Mouse (Mus musculus) neural tube, embryonic 12.5 days (tissue): Measurements from ENCODE around the gene Gstp2. TPM values are rescaled to one million over a fixed set of nuclear protein-coding genes. Genes with fewer than 3 reads are reported as not detected.

ENCODE experiments used
- ATAC-seq: fragments of 200-750 bp; cut with Nextera tagmentation; 2 replicates; pipeline ENCODE4 v1.8.0; 2017; ENCODE audit warnings: low read depth, mild to moderate bottlenecking, moderate TSS enrichment, moderate library complexity; ENCODE audit not compliant: low FRiP score
- H3K27ac ChIP-seq: fragments of 300-500 bp; sonication (generic); 2 replicates; pipeline ENCODE4 v1.5.1; 2016
- H3K27me3 ChIP-seq: fragments of 300-500 bp; sonication (generic); replicated peaks from 2 replicates; pipeline ENCODE4 v1.6.1; 2016; ENCODE audit warnings: mild to moderate bottlenecking
- H3K36me3 ChIP-seq: fragments of 300-500 bp; sonication (generic); 2 replicates; pipeline ENCODE4 v1.6.1; 2016; ENCODE audit warnings: mild to moderate bottlenecking
- H3K4me1 ChIP-seq: fragments of 300-500 bp; sonication (generic); 2 replicates; pipeline ENCODE4 v1.6.1; 2016
- H3K4me2 ChIP-seq: fragments of 300-500 bp; sonication (generic); replicated peaks from 2 replicates; pipeline ENCODE4 v1.6.1; 2016; ENCODE audit warnings: mild to moderate bottlenecking
- H3K4me3 ChIP-seq: fragments of 300-500 bp; sonication (generic); 2 replicates; pipeline ENCODE4 v1.5.1; 2016
- H3K9ac ChIP-seq: fragments of 300-500 bp; sonication (generic); 2 replicates; pipeline ENCODE4 v1.6.1; 2016; ENCODE audit warnings: mild to moderate bottlenecking
- H3K9me3 ChIP-seq: fragments of 300-500 bp; sonication (generic); 2 replicates; pipeline ENCODE4 v1.6.1; 2016; ENCODE audit warnings: mild to moderate bottlenecking
- WGBS: fragments of 180-500 bp; shearing (Covaris S2); methylation state at CpG from one replicate; pipeline ENCODE4 v1.1.7; 2016; 5-methylcytosine and 5-hydroxymethylcytosine counted together
- polyA plus RNA-seq: library from polyadenylated mRNA; unstranded; fragments of >200 nt; fragmentation: Nextera tagmentation; extraction: Ambion mirVana; gene quantifications from 2 replicates; pipeline ENCODE4 v1.2.1, GENCODE M21; 2016

Gene Gstp2
- polyA plus RNA-seq, 1 experiment from 2014 or later, result 1.8 TPM

GRCm38 (mm10) chr19:4015635-4016034, 30.2 kb downstream of the Gstp2 start:
- H3K4me3 ChIP-seq, result no peak overlapping the region
- H3K4me1 ChIP-seq, result peaks cover 6% of the 10 kb centered on the region
- H3K36me3 ChIP-seq, result no peaks in the 10 kb centered on the region
- 70% methylated on average over 5 of the region's 5 CpGs for WGBS
- H3K4me2 ChIP-seq, result no peak overlapping the region
- no peak for ATAC-seq
- no peaks in the 10 kb centered on the region for H3K9me3 ChIP-seq
- no peak overlapping the region for H3K9ac ChIP-seq
- H3K27ac ChIP-seq, result no peak overlapping the region
- 0 out of 2 replicates have a peak, but pooled peaks cover 3% of the 10 kb centered on the region for H3K27me3 ChIP-seq

GRCm38 (mm10) chr19:4014802-4015201, 31.0 kb downstream of the Gstp2 start:
- peaks cover 7% of the 10 kb centered on the region; the same call in 1 of the 2 replicates for H3K36me3 ChIP-seq
- 0 out of 2 replicates have a peak, but pooled peaks cover 3% of the 10 kb centered on the region for H3K27me3 ChIP-seq
- no peak overlapping the region for H3K4me3 ChIP-seq
- no peaks in the 10 kb centered on the region for H3K9me3 ChIP-seq
- H3K27ac ChIP-seq, result no peak overlapping the region
- no peak overlapping the region for H3K4me2 ChIP-seq
- no peak overlapping the region for H3K9ac ChIP-seq
- H3K4me1 ChIP-seq, result peaks cover 6% of the 10 kb centered on the region
- no peak for ATAC-seq

GRCm38 (mm10) chr19:4013066-4013465, 32.8 kb downstream of the Gstp2 start:
- H3K9me3 ChIP-seq, result no peaks in the 10 kb centered on the region
- H3K4me1 ChIP-seq, result peaks cover 6% of the 10 kb centered on the region
- 0 out of 2 replicates have a peak overlapping the region, but pooled peaks have one; percentile 6 for H3K9ac ChIP-seq
- H3K4me3 ChIP-seq, result peak overlapping the region; percentile 24; the same call in 1 of the 2 replicates
- no peaks in the 10 kb centered on the region for H3K27me3 ChIP-seq
- no peak overlapping the region for H3K27ac ChIP-seq
- H3K4me2 ChIP-seq, result peak overlapping the region; percentile 67
- 23% methylated on average over 9 of the region's 9 CpGs for WGBS
- ATAC-seq, result peak; percentile 53; the same call in 1 of the 2 replicates
- H3K36me3 ChIP-seq, result peaks cover 24% of the 10 kb centered on the region

GRCm38 (mm10) chr19:4012432-4013022, 33.3 kb downstream of the Gstp2 start, which contains the start of gene Ndufv1:
Gene Ndufv1, minus strand, starts transcription at chr19:4012806.
- Histone ChIP-seq H3K27me3 (no peaks in the 10 kb centered on the region), H3K4me3 (peak within 1 kb of the TSS; percentile 80), H3K4me2 (peak within 1 kb of the TSS; percentile 67), H3K9me3 (no peaks in the 10 kb centered on the region), H3K9ac (peak within 1 kb of the TSS; percentile 78), H3K36me3 (peaks cover 30% of the 10 kb centered on the region), H3K27ac (no peak within 1 kb of the TSS), H3K4me1 (peaks cover 6% of the 10 kb centered on the region)
- WGBS, result under 1% methylated on average over 45 of the region's 45 CpGs
- ATAC-seq, result peak; percentile 100

- H3K9ac ChIP-seq, result no peak overlapping the region
- 92% methylated on average over 5 of the region's 5 CpGs for WGBS
- ATAC-seq, result no peak
- H3K27ac ChIP-seq, result no peak overlapping the region
- H3K4me3 ChIP-seq, result no peak overlapping the region
- H3K9me3 ChIP-seq, result no peaks in the 10 kb centered on the region
- peaks cover 44% of the 10 kb centered on the region for H3K36me3 ChIP-seq
- H3K4me2 ChIP-seq, result peak overlapping the region; percentile 67; the same call in 1 of the 2 replicates
- H3K4me1 ChIP-seq, result peaks cover 6% of the 10 kb centered on the region
- no peaks in the 10 kb centered on the region for H3K27me3 ChIP-seq
Observed at GRCm38 (mm10) chr19:4011086-4011485, 34.7 kb downstream of the Gstp2 start.

GRCm38 (mm10) chr19:4005971-4006370, 39.9 kb downstream of the Gstp2 start:
- no peak overlapping the region for H3K9ac ChIP-seq
- no peak overlapping the region for H3K4me3 ChIP-seq
- WGBS, result 92% methylated on average over 8 of the region's 8 CpGs
- peaks cover 57% of the 10 kb centered on the region for H3K36me3 ChIP-seq
- H3K9me3 ChIP-seq, result no peaks in the 10 kb centered on the region
- no peak for ATAC-seq
- no peak overlapping the region for H3K27ac ChIP-seq
- H3K27me3 ChIP-seq, result no peaks in the 10 kb centered on the region
- H3K4me1 ChIP-seq, result peaks cover 9% of the 10 kb centered on the region
- H3K4me2 ChIP-seq, result no peak overlapping the region

- H3K36me3 ChIP-seq, result peaks cover 53% of the 10 kb centered on the region
- H3K27ac ChIP-seq, result no peak overlapping the region
- WGBS, result 88% methylated on average over 9 of the region's 9 CpGs
- H3K27me3 ChIP-seq, result no peaks in the 10 kb centered on the region
- H3K9me3 ChIP-seq, result no peaks in the 10 kb centered on the region
- H3K9ac ChIP-seq, result no peak overlapping the region
- H3K4me1 ChIP-seq, result peaks cover 12% of the 10 kb centered on the region
- ATAC-seq, result no peak
- H3K4me2 ChIP-seq, result no peak overlapping the region
- no peak overlapping the region for H3K4me3 ChIP-seq
Observed at GRCm38 (mm10) chr19:4005091-4005490, 40.7 kb downstream of the Gstp2 start.

GRCm38 (mm10) chr19:4004331-4004730, 41.5 kb downstream of the Gstp2 start:
- ATAC-seq, result no peak
- H3K4me2 ChIP-seq, result no peak overlapping the region
- H3K9me3 ChIP-seq, result no peaks in the 10 kb centered on the region
- 88% methylated on average over 15 of the region's 15 CpGs for WGBS
- H3K4me1 ChIP-seq, result peaks cover 17% of the 10 kb centered on the region
- H3K9ac ChIP-seq, result no peak overlapping the region
- H3K27ac ChIP-seq, result no peak overlapping the region
- H3K27me3 ChIP-seq, result no peaks in the 10 kb centered on the region
- no peak overlapping the region for H3K4me3 ChIP-seq
- peaks cover 45% of the 10 kb centered on the region for H3K36me3 ChIP-seq

GRCm38 (mm10) chr19:4003641-4004040, 42.2 kb downstream of the Gstp2 start:
- no peaks in the 10 kb centered on the region for H3K9me3 ChIP-seq
- peaks cover 38% of the 10 kb centered on the region for H3K36me3 ChIP-seq
- H3K4me3 ChIP-seq, result no peak overlapping the region
- no peaks in the 10 kb centered on the region for H3K27me3 ChIP-seq
- H3K27ac ChIP-seq, result no peak overlapping the region
- WGBS, result 81% methylated on average over 12 of the region's 12 CpGs
- no peak for ATAC-seq
- no peak overlapping the region for H3K4me2 ChIP-seq
- no peak overlapping the region for H3K9ac ChIP-seq
- H3K4me1 ChIP-seq, result peaks cover 17% of the 10 kb centered on the region

GRCm38 (mm10) chr19:4003112-4003511, 42.7 kb downstream of the Gstp2 start, which contains the start of gene Doc2g:
Gene Doc2g, plus strand, starts transcription at chr19:4003313.
- no peak within 1 kb of the TSS for H3K9ac ChIP-seq
- H3K4me2 ChIP-seq, result no peak within 1 kb of the TSS
- H3K9me3 ChIP-seq, result no peaks in the 10 kb centered on the region
- peaks cover 33% of the 10 kb centered on the region for H3K36me3 ChIP-seq
- no peak within 1 kb of the TSS for H3K4me3 ChIP-seq
- no peak within 1 kb of the TSS for H3K27ac ChIP-seq
- peaks cover 17% of the 10 kb centered on the region for H3K4me1 ChIP-seq
- no peak for ATAC-seq
- no peaks in the 10 kb centered on the region for H3K27me3 ChIP-seq
- 84% methylated on average over 1 of the region's 1 CpGs for WGBS

GRCm38 (mm10) chr19:4001752-4002151, 44.1 kb downstream of the Gstp2 start:
- H3K36me3 ChIP-seq, result peaks cover 19% of the 10 kb centered on the region
- H3K27me3 ChIP-seq, result no peaks in the 10 kb centered on the region
- H3K9ac ChIP-seq, result peak overlapping the region; percentile 89; the same call in 1 of the 2 replicates
- H3K4me2 ChIP-seq, result peak overlapping the region; percentile 86; the same call in 1 of the 2 replicates
- no peak overlapping the region for H3K27ac ChIP-seq
- 88% methylated on average over 5 of the region's 5 CpGs for WGBS
- H3K9me3 ChIP-seq, result no peaks in the 10 kb centered on the region
- no peak for ATAC-seq
- H3K4me3 ChIP-seq, result no peak overlapping the region
- peaks cover 17% of the 10 kb centered on the region for H3K4me1 ChIP-seq

- ATAC-seq, result peak; percentile 32
- H3K4me2 ChIP-seq, result peak overlapping the region; percentile 86
- no peaks in the 10 kb centered on the region for H3K27me3 ChIP-seq
- H3K4me3 ChIP-seq, result peak overlapping the region; percentile 65
- WGBS, result 20% methylated on average over 17 of the region's 17 CpGs
- H3K36me3 ChIP-seq, result peaks cover 12% of the 10 kb centered on the region
- H3K4me1 ChIP-seq, result peaks cover 17% of the 10 kb centered on the region
- H3K27ac ChIP-seq, result peak overlapping the region; percentile 94
- H3K9ac ChIP-seq, result peak overlapping the region; percentile 89
- no peaks in the 10 kb centered on the region for H3K9me3 ChIP-seq
Observed at GRCm38 (mm10) chr19:4000949-4001525, 44.8 kb downstream of the Gstp2 start.
